Mouse (Mus musculus) heart, embryonic 15.5 days (tissue): ENCODE results near the gene Ddx25. TPM values are rescaled to one million over a fixed set of nuclear protein-coding genes. Genes with fewer than 3 reads are reported as not detected.

Experiments
- ATAC-seq: fragments of 200-750 bp; cut with Nextera tagmentation; replicated peaks from 2 replicates; pipeline ENCODE4 v1.8.0; 2017; ENCODE audit warnings: low read depth, moderate TSS enrichment; ENCODE audit not compliant: insufficient number of reproducible peaks, insufficient read depth, low FRiP score
- H3K27ac ChIP-seq: fragments of 300-500 bp; sonication (generic); 2 replicates; pipeline ENCODE4 v1.5.1; 2015; ENCODE audit warnings: mild to moderate bottlenecking, inconsistent platforms
- H3K27me3 ChIP-seq: fragments of 300-500 bp; sonication (generic); 2 replicates; pipeline ENCODE4 v1.6.1; 2015; ENCODE audit warnings: inconsistent platforms
- H3K36me3 ChIP-seq: fragments of 300-500 bp; sonication (generic); 2 replicates; pipeline ENCODE4 v1.6.1; 2015; ENCODE audit warnings: mild to moderate bottlenecking, inconsistent platforms
- H3K4me1 ChIP-seq: fragments of 300-500 bp; sonication (generic); replicated peaks from 2 replicates; pipeline ENCODE4 v1.6.1; 2015; ENCODE audit warnings: inconsistent platforms
- H3K4me2 ChIP-seq: fragments of 300-500 bp; sonication (generic); 2 replicates; pipeline ENCODE4 v1.6.1; 2015; ENCODE audit warnings: inconsistent platforms, mild to moderate bottlenecking, moderate library complexity
- H3K4me3 ChIP-seq: fragments of 300-500 bp; sonication (generic); 2 replicates; pipeline ENCODE4 v1.5.1; 2015; ENCODE audit warnings: mild to moderate bottlenecking, inconsistent platforms
- H3K9ac ChIP-seq: fragments of 300-500 bp; sonication (generic); 2 replicates; pipeline ENCODE4 v1.6.1; 2015; ENCODE audit warnings: mild to moderate bottlenecking, inconsistent platforms
- H3K9me3 ChIP-seq: fragments of 300-500 bp; sonication (generic); replicated peaks from 2 replicates; pipeline ENCODE4 v1.6.1; 2016; ENCODE audit warnings: inconsistent platforms
- WGBS: fragments of 180-500 bp; shearing (Covaris S2); methylation state at CpG from one replicate; pipeline ENCODE4 v1.1.7; 2015; ENCODE audit warnings: mixed read lengths; 5-methylcytosine and 5-hydroxymethylcytosine counted together
- polyA plus RNA-seq: library from polyadenylated mRNA; unstranded; fragments of >200 nt; fragmentation: Nextera tagmentation; extraction: Ambion mirVana; gene quantifications from 2 replicates; pipeline ENCODE4 v1.2.1, GENCODE M21; 2015

Gene Ddx25
- polyA plus RNA-seq, 1 experiment from 2014 or later = 0.69 TPM

DNA sequence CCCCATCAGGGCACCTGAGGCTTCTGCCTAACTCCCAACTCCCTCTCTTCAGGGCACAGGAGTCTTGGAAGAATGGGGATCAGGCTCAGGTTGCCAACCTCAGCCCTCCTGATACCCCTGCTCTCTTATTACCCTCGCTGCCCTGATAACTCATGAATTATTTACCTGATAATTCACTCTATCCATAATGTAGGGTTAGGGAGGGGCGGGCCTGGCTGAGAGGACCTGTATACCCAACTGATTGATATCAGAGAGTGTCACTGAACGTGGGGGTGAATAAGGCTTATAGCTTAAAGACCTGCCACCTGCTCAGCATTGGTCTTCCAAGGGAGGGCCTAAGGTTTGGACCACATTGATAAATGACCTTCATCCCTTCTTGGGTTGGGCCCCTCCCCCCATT, 40.2 kb downstream of the Ddx25 start, which contains the start of gene Gm1113:
TSS of gene Gm1113 (minus strand) at position 101 of the 400 bp plus-strand sequence.
- Histone ChIP-seq H3K9ac (no peak within 1 kb of the TSS), H3K36me3 (no peaks in the 10 kb centered on the region), H3K4me2 (no peak within 1 kb of the TSS), H3K4me1 (peaks cover 4% of the 10 kb centered on the region; the same call in 1 of the 2 replicates), H3K4me3 (no peak within 1 kb of the TSS), H3K27me3 (no peaks in the 10 kb centered on the region), H3K9me3 (no peaks in the 10 kb centered on the region), H3K27ac (no peak within 1 kb of the TSS)
- 80% methylated on average over 3 of the region's 3 CpGs for WGBS
- no peak for ATAC-seq

- no peak for ATAC-seq
- Histone ChIP-seq H3K9ac (no peak overlapping the region), H3K27ac (no peak overlapping the region), H3K4me1 (no peaks in the 10 kb centered on the region), H3K9me3 (no peaks in the 10 kb centered on the region), H3K36me3 (no peaks in the 10 kb centered on the region), H3K4me3 (no peak overlapping the region), H3K27me3 (0 out of 2 replicates have a peak, but pooled peaks cover 3% of the 10 kb centered on the region), H3K4me2 (no peak overlapping the region)
- WGBS = 87% methylated on average over 16 of the region's 16 CpGs
Measured at GRCm38 (mm10) chr9:35516711-35517110, 41.6 kb downstream of the Ddx25 start.

GRCm38 (mm10) chr9:35516182-35516581, 42.1 kb downstream of the Ddx25 start:
- H3K36me3 ChIP-seq = no peaks in the 10 kb centered on the region
- 0 out of 2 replicates have a peak, but pooled peaks cover 3% of the 10 kb centered on the region for H3K27me3 ChIP-seq
- no peaks in the 10 kb centered on the region for H3K9me3 ChIP-seq
- no peaks in the 10 kb centered on the region for H3K4me1 ChIP-seq
- 81% methylated on average over 5 of the region's 5 CpGs for WGBS
- no peak overlapping the region for H3K9ac ChIP-seq
- H3K27ac ChIP-seq = no peak overlapping the region
- H3K4me2 ChIP-seq = no peak overlapping the region
- no peak for ATAC-seq
- H3K4me3 ChIP-seq = no peak overlapping the region

- 74% methylated on average over 4 of the region's 4 CpGs for WGBS
- no peak for ATAC-seq
- no peaks in the 10 kb centered on the region for H3K9me3 ChIP-seq
Measured at GRCm38 (mm10) chr9:35513900-35514299, 44.4 kb downstream of the Ddx25 start.

DNA sequence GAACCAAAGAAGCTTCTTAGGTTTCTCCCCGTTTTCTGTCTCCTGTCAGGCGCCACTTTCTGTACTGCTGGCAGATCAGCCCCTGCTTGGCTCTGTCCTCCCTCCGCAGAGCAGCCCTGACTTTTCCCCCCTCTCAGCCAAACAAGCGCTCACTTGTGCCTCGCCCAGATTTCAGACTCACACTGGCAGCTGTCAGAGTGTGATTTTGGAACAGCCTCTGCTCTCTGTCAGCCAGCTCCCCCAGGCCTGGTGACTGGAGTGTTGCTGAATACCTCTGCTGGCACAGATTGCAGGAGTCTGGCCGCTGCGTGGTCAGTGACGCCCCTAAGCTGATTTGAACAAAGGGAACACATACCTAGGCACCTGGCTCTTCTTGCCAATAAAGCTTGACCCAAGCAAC, 50.1 kb downstream of the Ddx25 start:
- Histone ChIP-seq H3K27ac (peak overlapping the region; percentile 92), H3K9ac (0 out of 2 replicates have a peak overlapping the region, but pooled peaks have one; percentile 24), H3K9me3 (no peaks in the 10 kb centered on the region), H3K27me3 (0 out of 2 replicates have a peak, but pooled peaks cover 3% of the 10 kb centered on the region), H3K4me1 (peaks cover 27% of the 10 kb centered on the region), H3K4me3 (no peak overlapping the region), H3K4me2 (peak overlapping the region; percentile 45), H3K36me3 (peaks cover 4% of the 10 kb centered on the region)
- ATAC-seq = peak; percentile 88
- WGBS = 20% methylated on average over 8 of the region's 8 CpGs

More at GRCm38 (mm10) chr9:35513900-35514299, 44.4 kb downstream of the Ddx25 start:
- Histone ChIP-seq H3K27ac (no peak overlapping the region), H3K4me3 (no peak overlapping the region), H3K27me3 (0 out of 2 replicates have a peak, but pooled peaks cover 3% of the 10 kb centered on the region), H3K4me1 (peaks cover 4% of the 10 kb centered on the region), H3K4me2 (no peak overlapping the region), H3K36me3 (no peaks in the 10 kb centered on the region), H3K9ac (no peak overlapping the region)

- 89% methylated on average over 10 of the region's 10 CpGs for WGBS
- no peak overlapping the region for H3K4me2 ChIP-seq
- no peak for ATAC-seq
- no peak overlapping the region for H3K4me3 ChIP-seq
- H3K36me3 ChIP-seq = peaks cover 11% of the 10 kb centered on the region
- H3K27ac ChIP-seq = no peak overlapping the region
- H3K4me1 ChIP-seq = peaks cover 9% of the 10 kb centered on the region
- no peaks in the 10 kb centered on the region for H3K27me3 ChIP-seq
- no peaks in the 10 kb centered on the region for H3K9me3 ChIP-seq
- no peak overlapping the region for H3K9ac ChIP-seq
Measured at GRCm38 (mm10) chr9:35502361-35503000, 55.8 kb downstream of the Ddx25 start.

- no peak for ATAC-seq
- Histone ChIP-seq H3K4me2 (no peak overlapping the region), H3K27me3 (no peaks in the 10 kb centered on the region), H3K36me3 (peaks cover 11% of the 10 kb centered on the region), H3K4me1 (no peaks in the 10 kb centered on the region), H3K27ac (no peak overlapping the region), H3K4me3 (no peak overlapping the region), H3K9ac (no peak overlapping the region), H3K9me3 (no peaks in the 10 kb centered on the region)
- 77% methylated on average over 6 of the region's 6 CpGs for WGBS
Measured at GRCm38 (mm10) chr9:35499946-35500345, 58.4 kb downstream of the Ddx25 start.

GRCm38 (mm10) chr9:35495471-35495870, 62.9 kb downstream of the Ddx25 start:
- peaks cover 6% of the 10 kb centered on the region for H3K36me3 ChIP-seq
- no peaks in the 10 kb centered on the region for H3K9me3 ChIP-seq
- H3K4me1 ChIP-seq = no peaks in the 10 kb centered on the region
- H3K4me2 ChIP-seq = no peak overlapping the region
- 63% methylated on average over 3 of the region's 3 CpGs for WGBS
- H3K9ac ChIP-seq = no peak overlapping the region
- no peak for ATAC-seq
- H3K27me3 ChIP-seq = no peaks in the 10 kb centered on the region
- H3K27ac ChIP-seq = no peak overlapping the region
- H3K4me3 ChIP-seq = no peak overlapping the region

DNA sequence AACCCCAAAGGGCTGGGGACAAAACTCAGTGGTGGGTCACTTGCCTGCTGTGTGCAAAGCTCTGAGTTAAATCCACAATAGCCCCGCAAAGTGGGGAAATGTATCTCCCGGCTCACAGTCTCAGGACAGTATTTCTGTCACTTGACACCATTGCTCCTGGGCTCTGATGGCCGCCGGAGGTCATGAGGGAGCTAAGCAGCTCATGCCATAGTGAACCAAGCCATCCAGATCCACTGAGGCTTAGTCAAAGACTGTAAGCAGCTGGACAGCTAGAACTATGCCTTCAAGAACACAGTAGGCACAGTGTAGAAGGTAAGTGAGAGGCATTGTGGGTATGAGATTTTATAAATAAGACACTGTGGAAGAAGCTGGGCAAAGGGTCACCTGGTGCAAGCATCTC, 63.4 kb downstream of the Ddx25 start:
- WGBS = 52% methylated on average over 4 of the region's 4 CpGs
- H3K27me3 ChIP-seq = no peaks in the 10 kb centered on the region
- no peak for ATAC-seq
- H3K4me1 ChIP-seq = no peaks in the 10 kb centered on the region
- H3K36me3 ChIP-seq = peaks cover 6% of the 10 kb centered on the region
- H3K9me3 ChIP-seq = no peaks in the 10 kb centered on the region
- no peak overlapping the region for H3K4me3 ChIP-seq
- H3K9ac ChIP-seq = no peak overlapping the region
- no peak overlapping the region for H3K4me2 ChIP-seq
- H3K27ac ChIP-seq = no peak overlapping the region

- Histone ChIP-seq H3K4me1 (no peaks in the 10 kb centered on the region), H3K9ac (no peak overlapping the region), H3K36me3 (peaks cover 15% of the 10 kb centered on the region), H3K27ac (no peak overlapping the region), H3K27me3 (no peaks in the 10 kb centered on the region), H3K9me3 (no peaks in the 10 kb centered on the region), H3K4me2 (no peak overlapping the region), H3K4me3 (no peak overlapping the region)
- WGBS = 69% methylated on average over 4 of the region's 4 CpGs
- ATAC-seq = no peak
Measured at GRCm38 (mm10) chr9:35493733-35494092, 64.6 kb downstream of the Ddx25 start.

- no peak overlapping the region for H3K27ac ChIP-seq
- peaks cover 15% of the 10 kb centered on the region for H3K36me3 ChIP-seq
- no peak overlapping the region for H3K9ac ChIP-seq
- no peak overlapping the region for H3K4me3 ChIP-seq
- no peaks in the 10 kb centered on the region for H3K4me1 ChIP-seq
- H3K4me2 ChIP-seq = no peak overlapping the region
- H3K9me3 ChIP-seq = no peaks in the 10 kb centered on the region
- ATAC-seq = no peak
- 70% methylated on average over 7 of the region's 7 CpGs for WGBS
- no peaks in the 10 kb centered on the region for H3K27me3 ChIP-seq
Measured at GRCm38 (mm10) chr9:35493033-35493732, 65.1 kb downstream of the Ddx25 start.
